Mouse (Mus musculus) neural tube, embryonic 14.5 days (tissue): Measurements from ENCODE around the gene Esrp2. TPM values are rescaled to one million over a fixed set of nuclear protein-coding genes. Genes with fewer than 3 reads are reported as not detected.

Experiments
- ATAC-seq: fragments of 200-750 bp; cut with Nextera tagmentation; 2 replicates; pipeline ENCODE4 v1.8.0; 2017; ENCODE audit warnings: low read depth, mild to moderate bottlenecking, moderate TSS enrichment, moderate library complexity
- H3K27ac ChIP-seq: fragments of 300-500 bp; sonication (generic); 2 replicates; pipeline ENCODE4 v1.5.1; 2014; ENCODE audit warnings: low read depth, mild to moderate bottlenecking, control low read depth, low read length, moderate library complexity, mixed read lengths
- H3K27me3 ChIP-seq: fragments of 300-500 bp; sonication (generic); 2 replicates; pipeline ENCODE4 v1.6.1; 2014; ENCODE audit warnings: low read length; ENCODE audit not compliant: control insufficient read depth, insufficient read depth
- H3K36me3 ChIP-seq: fragments of 300-500 bp; sonication (generic); 2 replicates; pipeline ENCODE4 v1.6.1; 2014; ENCODE audit warnings: low read length, mixed read lengths; ENCODE audit not compliant: control insufficient read depth, insufficient read depth
- H3K4me1 ChIP-seq: fragments of 300-500 bp; sonication (generic); 2 replicates; pipeline ENCODE4 v1.6.1; 2014; ENCODE audit warnings: low read length; ENCODE audit not compliant: control insufficient read depth, insufficient read depth
- H3K4me2 ChIP-seq: fragments of 300-500 bp; sonication (generic); 2 replicates; pipeline ENCODE4 v1.6.1; 2014; ENCODE audit warnings: mild to moderate bottlenecking, low read depth, low read length, control low read depth
- H3K4me3 ChIP-seq: fragments of 300-500 bp; sonication (generic); 2 replicates; pipeline ENCODE4 v1.5.1; 2014; ENCODE audit warnings: low read depth, low read length, control low read depth, mixed read lengths
- H3K9ac ChIP-seq: fragments of 300-500 bp; sonication (generic); replicated peaks from 2 replicates; pipeline ENCODE4 v1.6.1; 2014; ENCODE audit warnings: low read depth, mild to moderate bottlenecking, control low read depth, low read length, mixed read lengths
- H3K9me3 ChIP-seq: fragments of 300-500 bp; sonication (generic); 2 replicates; pipeline ENCODE4 v1.6.1; 2016; ENCODE audit warnings: low read length; ENCODE audit not compliant: control insufficient read depth
- WGBS: fragments of 180-500 bp; shearing (Covaris S2); extraction: QIAGEN DNeasy Blood & Tissue Kit; methylation state at CpG from one replicate; pipeline ENCODE4 v1.1.7; 2014; 5-methylcytosine and 5-hydroxymethylcytosine counted together
- polyA plus RNA-seq: library from polyadenylated mRNA; unstranded; fragments of >200 nt; fragmentation: Nextera tagmentation; extraction: Ambion mirVana; gene quantifications from 2 replicates; pipeline ENCODE4 v1.2.1, GENCODE M21; 2014

The Esrp2 gene
- polyA plus RNA-seq, result not detected in 2 replicates

- no peak within 1 kb of the TSS for H3K27ac ChIP-seq
- peak within 1 kb of the TSS; percentile 34 for H3K4me3 ChIP-seq
- H3K4me1 ChIP-seq, result peaks cover 13% of the 10 kb centered on the region; the same call in 1 of the 2 replicates
- peak within 1 kb of the TSS; percentile 35; the same call in 1 of the 2 replicates for H3K9ac ChIP-seq
- peak within 1 kb of the TSS; percentile 69 for H3K4me2 ChIP-seq
- H3K27me3 ChIP-seq, result peaks cover 55% of the 10 kb centered on the region
- no peak for ATAC-seq
- H3K9me3 ChIP-seq, result no peaks in the 10 kb centered on the region
- H3K36me3 ChIP-seq, result peaks cover 6% of the 10 kb centered on the region; the same call in 1 of the 2 replicates
- 1% methylated on average over 84 of the region's 86 CpGs for WGBS
Measured at GRCm38 (mm10) chr8:106136156-106137130, at the start of gene Esrp2. TSS of gene Esrp2 (minus strand) at chr8:106136974.

GRCm38 (mm10) chr8:106186394-106186793 lies 49.6 kb upstream of the Esrp2 start:
- H3K36me3 ChIP-seq, result peaks cover 9% of the 10 kb centered on the region

GRCm38 (mm10) chr8:106185628-106186270 lies 49.0 kb upstream of the Esrp2 start:
- H3K4me1 ChIP-seq, result no peaks in the 10 kb centered on the region
- H3K4me2 ChIP-seq, result no peak overlapping the region
- no peaks in the 10 kb centered on the region for H3K9me3 ChIP-seq
- H3K27me3 ChIP-seq, result no peaks in the 10 kb centered on the region
- H3K27ac ChIP-seq, result no peak overlapping the region
- no peak overlapping the region for H3K9ac ChIP-seq
- peaks cover 5% of the 10 kb centered on the region for H3K36me3 ChIP-seq
- ATAC-seq, result no peak
- no peak overlapping the region for H3K4me3 ChIP-seq
- WGBS, result 91% methylated on average over 8 of the region's 8 CpGs

More at GRCm38 (mm10) chr8:106186394-106186793, 49.6 kb upstream of the Esrp2 start:
- no peak for ATAC-seq
- H3K9me3 ChIP-seq, result no peaks in the 10 kb centered on the region
- no peak overlapping the region for H3K9ac ChIP-seq
- no peaks in the 10 kb centered on the region for H3K27me3 ChIP-seq
- H3K4me1 ChIP-seq, result no peaks in the 10 kb centered on the region
- H3K4me2 ChIP-seq, result no peak overlapping the region
- 96% methylated on average over 3 of the region's 3 CpGs for WGBS
- no peak overlapping the region for H3K27ac ChIP-seq
- H3K4me3 ChIP-seq, result no peak overlapping the region

- Histone ChIP-seq H3K4me2 (no peak overlapping the region), H3K36me3 (peaks cover 3% of the 10 kb centered on the region; the same call in 1 of the 2 replicates), H3K27me3 (no peaks in the 10 kb centered on the region), H3K27ac (no peak overlapping the region), H3K9ac (no peak overlapping the region), H3K9me3 (no peaks in the 10 kb centered on the region), H3K4me3 (no peak overlapping the region), H3K4me1 (no peaks in the 10 kb centered on the region)
- ATAC-seq, result no peak
- 84% methylated on average over 2 of the region's 2 CpGs for whole genome bisulfite sequencing
Measured at GRCm38 (mm10) chr8:106178428-106178827, 41.7 kb upstream of the Esrp2 start.

- WGBS, result 76% methylated on average over 1 of the region's 1 CpGs
- ATAC-seq, result no peak
- no peaks in the 10 kb centered on the region for H3K4me1 ChIP-seq
Measured at GRCm38 (mm10) chr8:106177594-106177993, 40.8 kb upstream of the Esrp2 start.

GRCm38 (mm10) chr8:106176891-106177290 lies 40.1 kb upstream of the Esrp2 start:
- 20% methylated on average over 1 of the region's 1 CpGs for WGBS
- Histone ChIP-seq H3K27me3 (no peaks in the 10 kb centered on the region), H3K9me3 (no peaks in the 10 kb centered on the region), H3K9ac (no peak overlapping the region), H3K4me1 (no peaks in the 10 kb centered on the region), H3K4me2 (no peak overlapping the region), H3K4me3 (no peak overlapping the region), H3K36me3 (peaks cover 3% of the 10 kb centered on the region; the same call in 1 of the 2 replicates), H3K27ac (no peak overlapping the region)
- no peak for ATAC-seq

More at GRCm38 (mm10) chr8:106177594-106177993, 40.8 kb upstream of the Esrp2 start:
- no peaks in the 10 kb centered on the region for H3K27me3 ChIP-seq
- H3K9me3 ChIP-seq, result no peaks in the 10 kb centered on the region
- peaks cover 3% of the 10 kb centered on the region; the same call in 1 of the 2 replicates for H3K36me3 ChIP-seq
- no peak overlapping the region for H3K9ac ChIP-seq
- no peak overlapping the region for H3K27ac ChIP-seq
- no peak overlapping the region for H3K4me3 ChIP-seq
- H3K4me2 ChIP-seq, result no peak overlapping the region

- WGBS, result 97% methylated on average over 3 of the region's 3 CpGs
Measured at GRCm38 (mm10) chr8:106173566-106173965, 36.8 kb upstream of the Esrp2 start.

GRCm38 (mm10) chr8:106169934-106170480 lies 33.2 kb upstream of the Esrp2 start:
- whole genome bisulfite sequencing, result 42% methylated on average over 6 of the region's 6 CpGs
- Histone ChIP-seq H3K27me3 (no peaks in the 10 kb centered on the region), H3K36me3 (no peaks in the 10 kb centered on the region), H3K9me3 (no peaks in the 10 kb centered on the region), H3K4me3 (peak overlapping the region; percentile 75), H3K27ac (peak overlapping the region; percentile 95; the same call in 1 of the 2 replicates), H3K4me1 (peaks cover 6% of the 10 kb centered on the region; the same call in 1 of the 2 replicates), H3K9ac (peak overlapping the region; percentile 91; the same call in 1 of the 2 replicates), H3K4me2 (peak overlapping the region; percentile 91)
- ATAC-seq, result no peak

More at GRCm38 (mm10) chr8:106173566-106173965, 36.8 kb upstream of the Esrp2 start:
- Histone ChIP-seq H3K27me3 (no peaks in the 10 kb centered on the region), H3K9ac (no peak overlapping the region), H3K4me3 (no peak overlapping the region), H3K4me2 (no peak overlapping the region), H3K27ac (no peak overlapping the region), H3K36me3 (no peaks in the 10 kb centered on the region), H3K9me3 (no peaks in the 10 kb centered on the region), H3K4me1 (peaks cover 6% of the 10 kb centered on the region; the same call in 1 of the 2 replicates)
- no peak for ATAC-seq
